Mouse (Mus musculus): ENCODE measurements around the gene Ubc. TPM values are rescaled to one million over a fixed set of nuclear protein-coding genes. Genes with fewer than 3 reads are reported as not detected.

The Ubc gene
- polyA plus RNA-seq, 1 experiment from 2014 or later = 1,012 TPM

DNA sequence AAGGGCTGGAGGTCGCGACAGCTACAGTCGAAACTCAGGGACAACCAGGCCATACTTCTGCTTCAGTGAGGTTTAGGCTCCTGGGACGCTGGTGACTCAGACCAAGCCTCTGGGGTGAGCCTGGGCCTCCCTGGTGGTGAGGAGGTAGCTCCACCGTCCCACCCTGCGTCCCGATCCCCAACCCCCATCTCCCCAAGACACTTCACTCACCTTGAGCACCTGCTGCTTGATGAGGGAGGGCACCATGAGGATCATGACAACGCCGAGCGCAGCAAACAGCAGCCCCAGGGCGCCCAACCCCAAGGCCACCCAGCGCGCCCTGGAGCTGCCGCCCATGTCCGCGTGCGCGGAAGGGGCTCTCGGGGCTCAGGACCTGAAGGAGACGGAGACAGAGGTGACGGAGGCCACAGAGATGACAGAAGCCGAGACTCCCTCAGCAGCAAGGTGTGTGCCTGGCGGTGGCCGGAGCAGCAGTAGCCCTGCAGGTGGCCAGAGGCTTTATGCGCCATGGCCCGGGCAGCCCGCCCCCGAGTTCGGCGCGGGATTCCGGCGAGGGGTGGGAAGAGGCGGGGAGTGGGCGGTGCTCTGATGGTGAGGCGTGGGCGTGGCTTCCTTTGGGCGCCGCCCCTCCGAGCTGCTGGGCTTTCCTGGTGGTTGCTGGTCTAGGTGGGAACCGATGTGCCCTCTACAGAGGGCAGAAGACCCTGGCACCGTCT lies 49.3 kb downstream of the Ubc start, which contains the start of gene Scarb1:
Gene Scarb1 (minus strand): TSS at position 548 of the 716 bp plus-strand sequence.
- Histone ChIP-seq H3K4me3 (peak within 1 kb of the TSS; percentile 66), H3K36me3 (no peaks in the 10 kb centered on the region), H3K4me1 (peaks cover 25% of the 10 kb centered on the region), H3K9ac (peak within 1 kb of the TSS; percentile 77), H3K27me3 (no peaks in the 10 kb centered on the region), H3K9me3 (no peaks in the 10 kb centered on the region), H3K4me2 (peak within 1 kb of the TSS; percentile 98), H3K27ac (peak within 1 kb of the TSS; percentile 34)
- under 1% methylated on average over 42 of the region's 42 CpGs for WGBS
- ATAC-seq (ENCODE audit: insufficient number of reproducible peaks, insufficient read depth, low FRiP score, low TSS enrichment, low read depth) = peak; percentile 68

DNA sequence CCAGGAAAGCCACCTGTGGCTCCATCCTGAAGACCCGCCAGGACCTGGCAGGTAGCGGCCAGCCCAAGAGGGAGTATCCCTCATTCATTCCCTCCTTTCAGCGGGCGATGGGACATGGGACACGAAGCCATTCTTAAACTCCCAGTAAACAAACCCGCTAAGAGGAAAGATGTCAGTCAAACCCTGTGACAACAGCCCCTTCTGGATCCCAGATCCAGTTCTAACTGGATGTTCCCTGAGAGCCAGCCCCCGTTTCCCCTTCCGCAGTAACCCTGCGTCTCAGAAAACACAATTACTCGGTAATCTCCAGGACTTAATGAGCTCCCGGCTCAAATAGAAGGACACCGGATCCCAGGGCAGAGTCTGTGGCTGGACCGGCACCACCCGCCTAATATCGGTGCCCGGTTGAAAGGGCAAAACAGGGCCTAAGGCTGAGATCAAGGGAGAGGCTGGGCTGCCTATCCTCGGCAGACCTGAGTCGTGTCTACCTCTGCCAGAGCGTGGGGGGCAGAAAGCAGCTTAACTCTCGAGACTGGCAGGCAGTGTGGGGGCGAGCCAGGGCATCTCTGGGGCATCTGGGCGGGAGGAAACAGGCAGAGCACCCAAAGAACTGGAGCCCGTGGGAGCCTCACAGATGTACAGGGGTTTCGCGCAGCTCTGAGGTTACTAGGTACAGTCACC lies 50.0 kb downstream of the Ubc start:
- WGBS = 2% methylated on average over 25 of the region's 25 CpGs
- no peaks in the 10 kb centered on the region for H3K9me3 ChIP-seq
- H3K27ac ChIP-seq = peak overlapping the region; percentile 78
- H3K4me2 ChIP-seq = peak overlapping the region; percentile 98
- ATAC-seq (ENCODE audit: insufficient number of reproducible peaks, insufficient read depth, low FRiP score, low TSS enrichment, low read depth) = no peak
- H3K4me1 ChIP-seq = peaks cover 25% of the 10 kb centered on the region
- no peaks in the 10 kb centered on the region for H3K27me3 ChIP-seq
- H3K36me3 ChIP-seq = no peaks in the 10 kb centered on the region
- H3K4me3 ChIP-seq = peak overlapping the region; percentile 66
- H3K9ac ChIP-seq = peak overlapping the region; percentile 77

DNA sequence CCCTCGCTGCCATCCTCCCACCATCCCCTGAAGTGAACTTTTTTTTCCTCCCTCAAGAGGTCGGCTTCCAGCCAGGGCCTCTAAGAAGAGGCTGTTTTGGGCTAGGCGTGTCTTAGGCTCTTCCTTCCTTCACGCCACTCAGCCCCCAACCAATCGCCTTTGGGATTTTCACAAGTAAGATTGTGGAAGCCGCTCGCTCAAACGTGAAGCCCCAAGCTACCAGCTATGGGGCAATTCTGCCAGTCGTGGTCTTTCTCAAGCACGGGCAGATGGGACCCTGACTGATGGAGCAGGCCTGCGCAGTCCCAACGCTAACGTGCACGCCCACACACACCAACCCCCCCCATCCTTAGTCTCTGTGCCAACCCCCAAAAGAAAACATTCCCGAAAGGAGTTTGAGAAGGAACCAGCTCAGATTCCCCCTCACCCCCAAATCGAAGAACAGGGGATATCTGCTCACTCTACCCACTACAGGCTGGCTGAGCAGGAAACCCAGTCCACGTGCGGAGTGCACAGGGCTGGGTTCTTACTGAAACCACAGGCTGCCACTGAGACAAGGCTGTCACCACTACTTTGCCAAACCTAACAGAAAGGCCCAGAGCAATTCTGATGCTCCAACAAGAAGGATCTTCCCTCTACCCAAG lies 50.8 kb downstream of the Ubc start:
- no peaks in the 10 kb centered on the region for H3K9me3 ChIP-seq
- H3K9ac ChIP-seq = peak overlapping the region; percentile 77
- peak overlapping the region; percentile 78 for H3K27ac ChIP-seq
- H3K4me2 ChIP-seq = peak overlapping the region; percentile 98
- peak overlapping the region; percentile 66 for H3K4me3 ChIP-seq
- H3K36me3 ChIP-seq = no peaks in the 10 kb centered on the region
- peak; percentile 65; the same call in 1 of the 2 replicates for ATAC-seq (ENCODE audit: insufficient number of reproducible peaks, insufficient read depth, low FRiP score, low TSS enrichment, low read depth)
- peaks cover 25% of the 10 kb centered on the region for H3K4me1 ChIP-seq
- 3% methylated on average over 18 of the region's 18 CpGs for WGBS
- H3K27me3 ChIP-seq = no peaks in the 10 kb centered on the region

DNA sequence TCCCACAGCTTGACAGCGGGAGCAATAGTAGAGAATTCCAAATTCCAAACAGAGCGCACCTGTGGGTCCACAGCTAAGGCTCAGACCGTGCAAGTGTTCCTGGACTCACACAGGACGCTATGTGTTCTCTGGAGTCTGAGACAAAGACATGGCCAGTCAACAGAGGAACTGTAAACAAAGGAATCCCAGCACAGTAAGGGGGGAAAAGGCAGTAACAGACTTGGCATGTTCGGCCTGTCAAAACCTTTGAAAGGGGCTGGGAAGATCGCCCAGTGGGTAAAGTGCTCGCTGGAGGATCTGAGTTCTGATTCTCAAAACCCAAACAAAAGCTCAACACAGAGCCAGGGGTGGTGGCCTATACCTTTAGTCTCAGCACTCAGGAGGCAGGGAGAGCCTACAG lies 52.5 kb downstream of the Ubc start:
- Histone ChIP-seq H3K27ac (no peak overlapping the region), H3K36me3 (no peaks in the 10 kb centered on the region), H3K4me1 (peaks cover 30% of the 10 kb centered on the region), H3K27me3 (no peaks in the 10 kb centered on the region), H3K9ac (no peak overlapping the region), H3K9me3 (no peaks in the 10 kb centered on the region), H3K4me3 (no peak overlapping the region), H3K4me2 (no peak overlapping the region)
- no peak for ATAC-seq (ENCODE audit: insufficient number of reproducible peaks, insufficient read depth, low FRiP score, low TSS enrichment, low read depth)
- WGBS = 69% methylated on average over 7 of the region's 7 CpGs

DNA sequence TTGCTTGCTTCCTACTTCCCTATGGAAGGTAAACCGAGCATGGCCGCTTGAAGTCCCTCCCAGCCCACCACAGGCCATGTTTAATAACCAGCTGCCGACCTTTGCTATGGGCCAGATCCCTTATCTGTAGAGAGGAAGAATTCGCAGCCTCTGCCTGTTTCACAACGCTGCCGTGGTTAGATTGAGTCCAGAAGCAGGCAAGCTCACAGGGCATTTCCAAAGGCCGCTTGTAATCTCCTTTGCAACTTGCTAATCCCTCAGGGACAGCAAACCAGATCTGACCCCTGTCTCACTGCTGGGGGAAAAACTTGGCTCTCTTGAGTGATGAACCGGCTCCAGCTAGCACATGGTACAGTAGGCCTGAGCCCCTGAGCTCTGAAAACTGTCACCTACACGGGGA lies 53.0 kb downstream of the Ubc start:
- Histone ChIP-seq H3K9me3 (no peaks in the 10 kb centered on the region), H3K27me3 (no peaks in the 10 kb centered on the region), H3K4me2 (no peak overlapping the region), H3K9ac (no peak overlapping the region), H3K36me3 (no peaks in the 10 kb centered on the region), H3K4me3 (no peak overlapping the region), H3K27ac (no peak overlapping the region), H3K4me1 (peaks cover 30% of the 10 kb centered on the region)
- 45% methylated on average over 9 of the region's 9 CpGs for WGBS
- ATAC-seq (ENCODE audit: insufficient number of reproducible peaks, insufficient read depth, low FRiP score, low TSS enrichment, low read depth) = no peak

Other genes with a start within 250 kb of the Ubc start
- 35.1 and 36.2 TPM in 2 replicates for gene Ncor2, start 211.0 kb downstream of the Ubc start, polyA plus RNA-seq (2015; fragmentation: Nextera tagmentation; extraction: Ambion mirVana)
- gene Scarb1, start 49.1 kb downstream of the Ubc start, polyA plus RNA-seq (2015; fragmentation: Nextera tagmentation; extraction: Ambion mirVana) = 53.9 and 55.6 TPM in 2 replicates
- gene Gm10382, start 880 bp downstream of the Ubc start, polyA plus RNA-seq (2015; fragmentation: Nextera tagmentation; extraction: Ambion mirVana) = 0.29 and 0.34 TPM in 2 replicates
- gene Dhx37, start 43.9 kb upstream of the Ubc start, polyA plus RNA-seq (2015; fragmentation: Nextera tagmentation; extraction: Ambion mirVana) = 13.9 and 14.7 TPM in 2 replicates
- 33.5 and 36.1 TPM in 2 replicates for gene Bri3bp, start 51.4 kb upstream of the Ubc start, polyA plus RNA-seq (2015; fragmentation: Nextera tagmentation; extraction: Ambion mirVana)
- 36.8 and 38.1 TPM in 2 replicates for gene Aacs, start 85.6 kb upstream of the Ubc start, polyA plus RNA-seq (2015; fragmentation: Nextera tagmentation; extraction: Ambion mirVana)
- gene Tmem132b, start 141.6 kb upstream of the Ubc start, polyA plus RNA-seq (2015; fragmentation: Nextera tagmentation; extraction: Ambion mirVana) = 0.11 and 0.26 TPM in 2 replicates